Mouse (Mus musculus): ENCODE measurements at regions not wholly inside any gene's neighbourhood (a gene's known extent, or its start where the extent isn't known, plus 50 kb on each side); places are given as distances from the start of the nearest gene placed in this dataset.

DNA sequence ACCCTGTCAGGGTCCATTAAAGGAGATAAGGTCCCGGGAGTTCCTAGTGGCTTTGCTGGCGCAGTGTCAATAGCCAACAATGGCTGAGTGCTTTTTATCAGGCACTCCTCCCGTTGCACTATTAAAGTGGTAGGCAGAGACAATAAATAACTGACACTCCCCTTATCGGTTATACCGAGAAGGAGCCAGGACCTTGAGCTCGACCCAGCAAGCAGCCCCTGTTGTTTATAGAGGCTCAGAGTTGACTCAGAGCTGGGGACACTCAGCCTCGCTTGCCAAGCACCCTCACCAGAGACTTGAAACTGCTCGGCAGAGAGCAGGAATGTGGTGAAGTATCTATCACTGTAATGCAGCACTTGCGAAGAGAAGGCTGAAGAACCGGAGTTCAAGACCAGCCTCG lies 102.5 kb upstream of the Jarid2 start:
- Histone ChIP-seq H3K4me2 (ENCODE audit: low read depth, low read length) (no peak overlapping the region; the same call in 1 of the 2 replicates), H3K27ac (ENCODE audit: low read length) (0 out of 2 replicates have a peak overlapping the region, but pooled peaks have one; percentile 11), H3K36me3 (ENCODE audit: control insufficient read depth, insufficient read depth, low read length) (no peaks in the 10 kb centered on the region), H3K4me1 (ENCODE audit: control insufficient read depth, insufficient read depth, low read length) (peaks cover 5% of the 10 kb centered on the region; the same call in 1 of the 2 replicates), H3K9ac (ENCODE audit: low read depth, low read length) (no peak overlapping the region), H3K4me3 (ENCODE audit: low read length) (no peak overlapping the region), H3K27me3 (replicated peaks; ENCODE audit: control insufficient read depth, insufficient read depth, low read length) (no peaks in the 10 kb centered on the region), H3K9me3 (ENCODE audit: control insufficient read depth, low read length) (no peaks in the 10 kb centered on the region)
- peak; percentile 68 for ATAC-seq
- WGBS, result 28% methylated on average over 11 of the region's 11 CpGs

DNA sequence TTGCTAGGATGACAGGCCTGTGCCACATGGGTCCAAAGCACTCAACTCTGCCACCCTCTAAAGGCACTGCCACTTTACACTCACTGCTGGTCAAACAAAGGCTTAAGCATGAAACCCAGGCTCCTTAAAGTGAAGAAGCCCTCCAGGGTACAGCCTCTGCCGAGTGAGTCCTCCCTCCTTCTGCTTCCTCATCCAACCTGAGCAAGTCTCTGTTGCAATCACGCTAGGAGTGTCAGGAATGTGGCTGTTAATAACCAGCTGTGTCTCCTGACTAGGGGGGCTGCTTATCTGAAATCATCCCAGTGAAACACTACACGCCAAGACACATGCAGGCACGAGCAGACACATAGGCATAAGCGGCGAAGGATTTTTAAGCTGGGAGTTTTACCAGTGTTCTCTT lies 99.2 kb upstream of the Jarid2 start:
- 41% methylated on average over 6 of the region's 6 CpGs for WGBS
- H3K9ac ChIP-seq (ENCODE audit: low read depth, low read length), result no peak overlapping the region
- H3K27ac ChIP-seq (ENCODE audit: low read length), result no peak overlapping the region
- H3K36me3 ChIP-seq (ENCODE audit: control insufficient read depth, insufficient read depth, low read length), result no peaks in the 10 kb centered on the region
- no peak overlapping the region for H3K4me3 ChIP-seq (ENCODE audit: low read length)
- no peaks in the 10 kb centered on the region for H3K27me3 ChIP-seq (replicated peaks; ENCODE audit: control insufficient read depth, insufficient read depth, low read length)
- H3K9me3 ChIP-seq (ENCODE audit: control insufficient read depth, low read length), result no peaks in the 10 kb centered on the region
- no peak; the same call in 1 of the 2 replicates for ATAC-seq
- no peak overlapping the region for H3K4me2 ChIP-seq (ENCODE audit: low read depth, low read length)
- peaks cover 1% of the 10 kb centered on the region; the same call in 1 of the 2 replicates for H3K4me1 ChIP-seq (ENCODE audit: control insufficient read depth, insufficient read depth, low read length)

DNA sequence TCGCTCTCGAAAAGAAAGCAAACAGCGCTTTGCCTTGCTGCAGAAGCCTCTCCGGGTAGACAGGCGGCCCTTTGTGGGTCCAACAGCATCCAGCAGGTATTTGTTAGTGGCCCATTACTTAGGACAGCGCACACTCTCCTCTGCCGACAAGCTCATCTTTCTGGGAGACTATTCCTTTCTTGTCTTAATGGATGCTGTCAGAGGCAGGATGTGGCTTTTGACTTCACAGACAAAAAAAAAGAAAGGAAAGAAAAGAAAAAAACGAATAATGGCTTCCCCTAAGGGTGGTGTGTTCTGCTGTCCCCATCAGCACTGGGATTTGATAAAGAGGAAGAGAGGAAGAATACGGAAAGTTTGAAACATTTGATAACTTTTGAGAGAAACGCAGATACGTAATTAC lies 94.7 kb upstream of the Jarid2 start:
- Histone ChIP-seq H3K4me2 (ENCODE audit: low read depth, low read length) (no peak overlapping the region), H3K4me1 (ENCODE audit: control insufficient read depth, insufficient read depth, low read length) (peaks cover 13% of the 10 kb centered on the region), H3K36me3 (ENCODE audit: control insufficient read depth, insufficient read depth, low read length) (no peaks in the 10 kb centered on the region), H3K27ac (ENCODE audit: low read length) (no peak overlapping the region), H3K27me3 (replicated peaks; ENCODE audit: control insufficient read depth, insufficient read depth, low read length) (no peaks in the 10 kb centered on the region), H3K9ac (ENCODE audit: low read depth, low read length) (no peak overlapping the region), H3K4me3 (ENCODE audit: low read length) (no peak overlapping the region), H3K9me3 (ENCODE audit: control insufficient read depth, low read length) (no peaks in the 10 kb centered on the region)
- ATAC-seq, result no peak
- 27% methylated on average over 11 of the region's 11 CpGs for WGBS

DNA sequence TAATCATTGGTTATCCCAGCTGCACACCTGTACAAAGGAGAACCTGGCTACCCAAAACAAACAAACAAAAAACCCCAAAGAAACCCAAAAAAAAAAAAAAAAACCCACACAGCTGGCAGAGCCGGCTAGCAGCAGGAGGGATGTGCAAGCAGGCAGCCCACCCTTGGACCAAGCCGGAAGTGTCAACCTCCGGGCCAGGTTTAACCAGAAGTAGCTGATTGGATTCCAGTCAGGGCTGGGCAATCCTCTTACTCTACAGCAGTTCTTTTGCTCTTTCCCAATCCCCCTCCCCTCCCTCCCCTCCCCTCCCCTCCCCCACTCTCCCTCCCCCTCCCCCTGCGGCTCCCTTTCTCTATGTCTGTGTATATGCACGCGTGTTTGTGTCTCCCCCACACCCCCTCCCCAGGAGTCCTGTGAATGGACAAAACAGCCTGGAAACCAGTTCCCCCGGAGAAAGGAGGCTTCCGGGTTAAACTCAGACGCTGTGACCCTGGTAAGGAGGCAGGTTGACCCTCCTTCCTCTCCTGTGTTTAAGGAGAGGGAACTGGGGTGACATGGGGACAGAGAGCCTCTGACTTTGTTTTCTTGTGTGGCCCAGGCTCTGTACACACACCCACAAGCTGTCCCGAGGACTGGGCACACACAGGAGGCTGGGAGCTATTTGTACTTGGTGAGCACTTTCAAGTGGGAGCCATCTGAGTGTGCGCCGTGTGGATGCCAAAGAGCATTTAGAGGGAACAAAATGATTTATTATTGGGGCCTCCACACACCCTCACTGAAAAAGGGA lies 93.9 kb upstream of the Jarid2 start:
- Histone ChIP-seq H3K4me2 (ENCODE audit: low read depth, low read length) (peak overlapping the region; percentile 43), H3K36me3 (ENCODE audit: control insufficient read depth, insufficient read depth, low read length) (no peaks in the 10 kb centered on the region), H3K27ac (ENCODE audit: low read length) (no peak overlapping the region), H3K9me3 (ENCODE audit: control insufficient read depth, low read length) (no peaks in the 10 kb centered on the region), H3K9ac (ENCODE audit: low read depth, low read length) (no peak overlapping the region; the same call in 1 of the 2 replicates), H3K4me1 (ENCODE audit: control insufficient read depth, insufficient read depth, low read length) (peaks cover 13% of the 10 kb centered on the region), H3K27me3 (replicated peaks; ENCODE audit: control insufficient read depth, insufficient read depth, low read length) (no peaks in the 10 kb centered on the region), H3K4me3 (ENCODE audit: low read length) (no peak overlapping the region)
- WGBS, result 12% methylated on average over 10 of the region's 12 CpGs
- peak; percentile 47; the same call in 1 of the 2 replicates for ATAC-seq

DNA sequence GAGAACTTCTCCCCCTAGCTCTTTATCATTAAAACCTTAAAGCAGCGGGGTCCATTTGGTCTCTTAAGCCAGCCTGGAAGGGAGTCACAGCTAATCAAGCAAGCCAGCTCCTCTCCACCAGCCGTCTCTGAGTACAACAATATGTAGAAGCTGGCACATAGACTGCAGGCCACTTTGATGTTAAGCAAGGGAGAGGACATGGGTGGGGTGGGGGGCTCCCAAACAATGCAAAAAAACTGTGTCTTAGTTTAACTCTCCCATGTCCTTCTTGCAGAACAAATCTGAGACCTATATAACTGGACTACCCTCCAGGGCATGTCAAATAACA lies 93.3 kb upstream of the Jarid2 start:
- H3K9ac ChIP-seq (ENCODE audit: low read depth, low read length), result no peak overlapping the region
- no peak overlapping the region for H3K4me3 ChIP-seq (ENCODE audit: low read length)
- no peaks in the 10 kb centered on the region for H3K9me3 ChIP-seq (ENCODE audit: control insufficient read depth, low read length)
- H3K27ac ChIP-seq (ENCODE audit: low read length), result no peak overlapping the region
- no peaks in the 10 kb centered on the region for H3K36me3 ChIP-seq (ENCODE audit: control insufficient read depth, insufficient read depth, low read length)
- WGBS, result 42% methylated on average over 2 of the region's 2 CpGs
- H3K27me3 ChIP-seq (replicated peaks; ENCODE audit: control insufficient read depth, insufficient read depth, low read length), result no peaks in the 10 kb centered on the region
- no peak for ATAC-seq
- no peak overlapping the region for H3K4me2 ChIP-seq (ENCODE audit: low read depth, low read length)
- H3K4me1 ChIP-seq (ENCODE audit: control insufficient read depth, insufficient read depth, low read length), result peaks cover 13% of the 10 kb centered on the region

DNA sequence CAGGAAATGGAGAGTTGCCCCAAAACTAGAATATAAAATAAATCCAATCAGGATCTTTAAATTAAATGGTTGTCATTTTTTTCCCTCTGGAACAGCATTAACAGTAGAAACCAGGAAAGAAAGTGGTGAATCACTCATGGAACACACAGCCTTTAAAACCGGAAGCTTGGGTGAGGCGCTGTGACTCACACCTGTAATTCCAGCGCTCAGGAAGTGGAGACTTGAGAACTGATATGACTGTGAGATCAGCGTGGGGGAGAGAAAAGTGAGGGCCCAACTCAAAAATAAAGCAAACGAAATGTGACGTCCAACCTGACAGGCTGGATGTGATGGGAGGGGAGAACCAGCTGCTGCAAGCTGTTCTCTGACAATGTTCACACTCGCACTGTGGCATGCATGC lies 86.9 kb upstream of the Jarid2 start:
- Histone ChIP-seq H3K36me3 (ENCODE audit: control insufficient read depth, insufficient read depth, low read length) (no peaks in the 10 kb centered on the region), H3K27me3 (replicated peaks; ENCODE audit: control insufficient read depth, insufficient read depth, low read length) (no peaks in the 10 kb centered on the region), H3K27ac (ENCODE audit: low read length) (no peak overlapping the region), H3K9me3 (ENCODE audit: control insufficient read depth, low read length) (no peaks in the 10 kb centered on the region), H3K4me3 (ENCODE audit: low read length) (no peak overlapping the region), H3K4me1 (ENCODE audit: control insufficient read depth, insufficient read depth, low read length) (peaks cover 3% of the 10 kb centered on the region; the same call in 1 of the 2 replicates), H3K4me2 (ENCODE audit: low read depth, low read length) (no peak overlapping the region), H3K9ac (ENCODE audit: low read depth, low read length) (no peak overlapping the region)
- 74% methylated on average over 7 of the region's 7 CpGs for WGBS
- ATAC-seq, result no peak

DNA sequence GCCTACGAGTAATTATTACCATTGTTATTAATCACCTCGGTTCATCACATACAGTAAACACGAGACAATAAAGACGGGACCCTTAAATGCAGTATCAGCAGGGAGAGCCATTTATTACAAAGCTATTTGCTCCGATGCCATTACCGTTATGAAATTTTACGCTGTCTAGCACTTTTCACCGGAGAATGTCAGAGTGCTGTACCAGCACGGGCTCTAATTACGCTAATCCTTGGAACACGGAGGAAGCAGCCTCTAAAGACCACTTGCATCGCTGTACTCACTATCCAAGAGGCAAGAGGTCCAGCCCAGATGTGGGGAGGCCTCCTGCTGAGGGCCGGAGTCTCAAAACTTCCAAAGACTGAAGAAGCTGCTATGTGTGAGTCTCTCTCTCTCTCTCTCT lies 79.2 kb upstream of the Jarid2 start:
- 42% methylated on average over 13 of the region's 13 CpGs for WGBS
- no peaks in the 10 kb centered on the region for H3K4me1 ChIP-seq (ENCODE audit: control insufficient read depth, insufficient read depth, low read length)
- H3K9ac ChIP-seq (ENCODE audit: low read depth, low read length), result no peak overlapping the region
- no peak for ATAC-seq
- no peak overlapping the region for H3K27ac ChIP-seq (ENCODE audit: low read length)
- H3K4me2 ChIP-seq (ENCODE audit: low read depth, low read length), result no peak overlapping the region; the same call in 1 of the 2 replicates
- H3K4me3 ChIP-seq (ENCODE audit: low read length), result no peak overlapping the region
- no peaks in the 10 kb centered on the region for H3K27me3 ChIP-seq (replicated peaks; ENCODE audit: control insufficient read depth, insufficient read depth, low read length)
- H3K36me3 ChIP-seq (ENCODE audit: control insufficient read depth, insufficient read depth, low read length), result no peaks in the 10 kb centered on the region
- no peaks in the 10 kb centered on the region for H3K9me3 ChIP-seq (ENCODE audit: control insufficient read depth, low read length)

DNA sequence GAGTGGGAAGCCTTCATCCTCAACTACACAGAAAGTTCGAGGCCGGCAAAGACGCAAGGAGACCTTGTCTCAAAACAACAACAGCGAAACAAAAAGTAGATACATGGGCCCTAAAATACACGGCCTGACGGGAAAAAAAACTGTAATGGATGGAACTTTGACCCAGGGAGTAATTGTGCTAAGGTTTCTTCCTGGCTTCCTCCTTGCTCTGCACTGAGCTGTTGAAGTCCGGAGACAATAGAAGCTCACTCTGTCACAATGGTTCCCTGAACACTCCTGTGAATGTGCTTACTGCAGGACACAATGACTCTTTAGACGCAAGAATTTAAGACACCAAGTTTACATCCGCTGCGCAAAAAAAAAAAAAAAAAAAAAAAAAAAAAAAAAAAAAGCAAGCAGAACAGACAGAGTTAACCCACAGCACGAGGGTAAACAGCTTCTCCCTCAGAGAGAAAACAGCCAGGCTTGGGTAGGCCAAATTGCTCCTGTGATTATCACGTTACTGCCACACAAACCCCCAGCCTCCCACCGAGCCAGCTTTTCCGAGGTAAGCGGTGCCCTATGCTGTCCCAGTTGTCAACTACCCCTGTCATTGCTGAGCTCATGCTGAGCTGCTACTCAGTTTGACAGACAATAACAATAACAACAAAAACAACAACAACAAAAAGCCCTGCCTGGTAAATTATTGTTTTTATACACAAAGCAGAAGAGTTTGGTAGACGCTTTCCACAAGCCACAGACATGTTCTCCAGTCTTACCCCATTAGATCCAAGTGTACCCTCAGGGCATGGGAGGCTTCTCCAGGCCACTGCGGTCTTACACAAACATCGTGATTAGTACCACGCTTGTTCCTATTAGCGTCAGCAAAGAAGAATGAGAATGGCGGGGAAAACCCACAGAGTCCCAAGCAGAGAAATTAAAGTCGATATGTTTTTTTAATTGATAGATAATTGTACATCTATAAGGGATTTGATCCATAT lies 77.7 kb upstream of the Jarid2 start:
- Histone ChIP-seq H3K4me2 (ENCODE audit: low read depth, low read length) (peak overlapping the region; percentile 29; the same call in 1 of the 2 replicates), H3K27ac (ENCODE audit: low read length) (no peak overlapping the region), H3K27me3 (replicated peaks; ENCODE audit: control insufficient read depth, insufficient read depth, low read length) (no peaks in the 10 kb centered on the region), H3K9me3 (ENCODE audit: control insufficient read depth, low read length) (no peaks in the 10 kb centered on the region), H3K4me3 (ENCODE audit: low read length) (peak overlapping the region; percentile 25), H3K9ac (ENCODE audit: low read depth, low read length) (no peak overlapping the region), H3K4me1 (ENCODE audit: control insufficient read depth, insufficient read depth, low read length) (no peaks in the 10 kb centered on the region), H3K36me3 (ENCODE audit: control insufficient read depth, insufficient read depth, low read length) (no peaks in the 10 kb centered on the region)
- peak; percentile 71 for ATAC-seq
- WGBS, result 39% methylated on average over 22 of the region's 22 CpGs

DNA sequence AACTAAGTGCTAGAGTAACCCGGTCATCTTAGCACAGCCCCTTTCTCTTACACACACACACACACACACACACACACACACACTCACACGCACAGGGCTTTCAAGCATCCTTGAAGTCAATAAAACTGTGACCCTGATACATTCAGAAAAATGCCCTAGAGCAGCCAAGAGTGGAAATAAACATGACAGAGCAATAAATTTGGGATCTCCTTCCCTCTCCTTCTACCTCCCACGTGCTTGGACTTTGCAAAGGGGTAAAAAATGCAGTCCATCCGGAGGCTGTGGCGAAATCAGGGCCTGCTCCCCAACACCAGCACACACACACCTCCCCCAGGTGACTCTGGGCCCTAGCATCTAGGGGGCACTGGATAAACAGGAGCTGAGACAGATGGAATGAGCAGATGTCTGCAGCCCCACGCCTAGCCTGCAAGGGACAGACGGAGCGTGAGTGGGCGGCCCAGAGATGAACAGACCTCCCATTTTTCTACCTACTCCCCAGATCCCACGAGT lies 71.3 kb upstream of the Jarid2 start:
- H3K9ac ChIP-seq (ENCODE audit: low read depth, low read length), result no peak overlapping the region
- H3K36me3 ChIP-seq (ENCODE audit: control insufficient read depth, insufficient read depth, low read length), result no peaks in the 10 kb centered on the region
- H3K9me3 ChIP-seq (ENCODE audit: control insufficient read depth, low read length), result no peaks in the 10 kb centered on the region
- no peak overlapping the region for H3K4me3 ChIP-seq (ENCODE audit: low read length)
- no peak overlapping the region for H3K27ac ChIP-seq (ENCODE audit: low read length)
- peaks cover 8% of the 10 kb centered on the region; the same call in 1 of the 2 replicates for H3K4me1 ChIP-seq (ENCODE audit: control insufficient read depth, insufficient read depth, low read length)
- H3K4me2 ChIP-seq (ENCODE audit: low read depth, low read length), result no peak overlapping the region
- ATAC-seq, result no peak
- no peaks in the 10 kb centered on the region for H3K27me3 ChIP-seq (replicated peaks; ENCODE audit: control insufficient read depth, insufficient read depth, low read length)
- 51% methylated on average over 10 of the region's 10 CpGs for WGBS

Data from intestine, embryonic 16.5 days (tissue).